Comparison of ENCODE assay signal across 24 mouse cellular contexts in the genomic region with DNA sequence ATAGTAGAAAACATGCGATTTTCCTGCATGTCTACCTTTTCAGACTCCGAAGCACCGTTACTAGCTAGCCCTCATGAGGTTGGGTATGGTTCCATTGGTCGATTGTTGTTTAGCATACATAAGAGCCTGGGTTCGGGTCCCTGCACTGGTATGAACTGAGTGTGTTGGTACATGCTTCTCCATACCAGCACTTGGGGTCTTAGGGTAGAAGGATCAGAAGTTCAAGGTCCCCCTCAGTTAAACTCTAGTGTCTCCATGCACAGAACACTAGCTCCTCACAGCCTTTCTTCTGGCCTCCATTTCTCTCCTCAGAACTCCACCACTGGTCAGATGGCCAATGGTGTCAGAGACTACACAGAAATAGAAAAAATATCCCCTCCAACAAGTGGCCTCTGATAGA.
A peak's percentile ranks its signal among the peaks of the same experiment; 100 is the strongest.
DNase-seq lines count a peak whose midpoint lies in the region; ATAC-seq lines count a peak whose summit lies in the region.
"Had no signal": no experiment of that assay in that cellular context is flagged by ENCODE, and none has a peak within 500 bp of the region (broad histone marks: within the 10 kb centered on the region; RNA-seq: fewer than 3 reads in every experiment).

No protein-coding gene starts in this region.

- H3K27ac ChIP-seq in forebrain, embryonic 12.5 days, result peak overlapping the region; percentile 1; the same call in 1 of the 2 replicates
- no peak overlapping the region for H3K27ac ChIP-seq in forebrain, embryonic 11.5 days (ENCODE audit: low read depth, low read length)
- peak overlapping the region; percentile 35 for H3K27ac ChIP-seq in midbrain, embryonic 16.5 days (ENCODE audit: low read length)
- no peak overlapping the region for H3K27ac ChIP-seq in midbrain, embryonic 13.5 days
- H3K27ac ChIP-seq: embryonic facial prominence, embryonic 10.5 days; embryonic facial prominence, embryonic 12.5 days; forebrain, embryonic 13.5 days had no signal

- intact Hi-C loops in heart, postnatal 14 days (cut with DNase I), result no loop called here

- H3K9me3 ChIP-seq in forebrain, embryonic 12.5 days, result no peaks in the 10 kb centered on the region
- H3K9me3 ChIP-seq in forebrain, embryonic 11.5 days (ENCODE audit: control insufficient read depth, low read length), result no peaks in the 10 kb centered on the region
- H3K9me3 ChIP-seq in midbrain, embryonic 16.5 days (replicated peaks; ENCODE audit: control insufficient read depth, low read length, poor library complexity, severe bottlenecking), result no peaks in the 10 kb centered on the region
- H3K9me3 ChIP-seq in midbrain, embryonic 13.5 days, result no peaks in the 10 kb centered on the region
- H3K9me3 ChIP-seq: embryonic facial prominence, embryonic 10.5 days; embryonic facial prominence, embryonic 12.5 days; forebrain, embryonic 13.5 days; G1E had no signal

- H3K4me3 ChIP-seq in forebrain, embryonic 12.5 days (replicated peaks), result no peak overlapping the region
- no peak overlapping the region for H3K4me3 ChIP-seq in forebrain, embryonic 11.5 days (ENCODE audit: low read depth, low read length)
- H3K4me3 ChIP-seq in midbrain, embryonic 16.5 days (ENCODE audit: low read depth, low read length), result no peak overlapping the region
- no peak overlapping the region for H3K4me3 ChIP-seq in midbrain, embryonic 13.5 days (replicated peaks)
- H3K4me3 ChIP-seq: embryonic facial prominence, embryonic 10.5 days; embryonic facial prominence, embryonic 12.5 days; forebrain, embryonic 13.5 days had no signal

- no peak overlapping the region for H3K9ac ChIP-seq in forebrain, embryonic 12.5 days
- H3K9ac ChIP-seq in forebrain, embryonic 11.5 days (ENCODE audit: low read length), result no peak overlapping the region
- H3K9ac ChIP-seq in midbrain, embryonic 16.5 days (ENCODE audit: low read depth, low read length), result no peak overlapping the region
- no peak overlapping the region for H3K9ac ChIP-seq in midbrain, embryonic 13.5 days (replicated peaks)
- H3K9ac ChIP-seq: embryonic facial prominence, embryonic 12.5 days; forebrain, embryonic 13.5 days; forebrain, postnatal 0 days had no signal

- H3K4me1 ChIP-seq in forebrain, embryonic 12.5 days, result peaks cover 11% of the 10 kb centered on the region
- no peaks in the 10 kb centered on the region for H3K4me1 ChIP-seq in forebrain, embryonic 11.5 days (replicated peaks; ENCODE audit: control insufficient read depth, insufficient read depth, low read length)
- H3K4me1 ChIP-seq in midbrain, embryonic 16.5 days (ENCODE audit: control insufficient read depth, insufficient read depth, low read length), result peaks cover 26% of the 10 kb centered on the region
- H3K4me1 ChIP-seq in midbrain, embryonic 13.5 days (replicated peaks), result peaks cover 21% of the 10 kb centered on the region
- H3K4me1 ChIP-seq: embryonic facial prominence, embryonic 12.5 days had no signal

- WGBS in forebrain, embryonic 12.5 days, result 92% methylated on average over 5 of the region's 5 CpGs
- WGBS in forebrain, embryonic 11.5 days, result 94% methylated on average over 5 of the region's 5 CpGs
- WGBS in midbrain, embryonic 16.5 days, result 93% methylated on average over 5 of the region's 5 CpGs
- 91% methylated on average over 5 of the region's 5 CpGs for WGBS in midbrain, embryonic 13.5 days

- no peaks in the 10 kb centered on the region for H3K27me3 ChIP-seq in forebrain, embryonic 12.5 days
- no peaks in the 10 kb centered on the region for H3K27me3 ChIP-seq in forebrain, embryonic 11.5 days (ENCODE audit: control insufficient read depth, insufficient read depth, low read length)
- H3K27me3 ChIP-seq in midbrain, embryonic 16.5 days (ENCODE audit: control insufficient read depth, insufficient read depth, low read depth, low read length), result no peaks in the 10 kb centered on the region
- no peaks in the 10 kb centered on the region for H3K27me3 ChIP-seq in midbrain, embryonic 13.5 days
- H3K27me3 ChIP-seq: CH12.LX; embryonic facial prominence, embryonic 12.5 days; forebrain, embryonic 13.5 days; Patski had no signal

- no peak overlapping the region for H3K4me2 ChIP-seq in forebrain, embryonic 12.5 days
- H3K4me2 ChIP-seq in forebrain, embryonic 11.5 days (ENCODE audit: low read depth, low read length, severe bottlenecking), result no peak overlapping the region
- H3K4me2 ChIP-seq in midbrain, embryonic 16.5 days (ENCODE audit: low read length), result no peak overlapping the region
- no peak overlapping the region for H3K4me2 ChIP-seq in midbrain, embryonic 13.5 days (replicated peaks)
- H3K4me2 ChIP-seq: embryonic facial prominence, embryonic 12.5 days; forebrain, embryonic 13.5 days had no signal

- no peak for ATAC-seq in forebrain, embryonic 12.5 days (ENCODE audit: low FRiP score)
- no peak for ATAC-seq in forebrain, embryonic 11.5 days (replicated peaks; ENCODE audit: low FRiP score)
- ATAC-seq in midbrain, embryonic 16.5 days, result no peak
- ATAC-seq in midbrain, embryonic 13.5 days, result no peak
- ATAC-seq: activated CD4-positive, CD25-positive, alpha-beta regulatory T cell, adult 4 months; CD4-positive, CD25-positive, alpha-beta regulatory T cell, adult 4 months; Patski had no signal

- DNase-seq in forebrain, embryonic 11.5 days (ENCODE audit: low spot score), result no peak
- DNase-seq in heart, adult 11 months, result peak; percentile 64
- no peak for DNase-seq in heart, postnatal 14 days
- DNase-seq: adrenal gland, adult 8-10 months; adrenal gland, postnatal 14 days; adrenal gland, postnatal 36 days; B cell, adult 2 months; cerebellum, adult 11-12 months; cerebellum, adult 2 months; cerebellum, adult 9-10 months; cerebellum, postnatal 10 days; cerebellum, postnatal 25 days; forebrain, postnatal 0 days had no signal

- H3K36me3 ChIP-seq in forebrain, embryonic 12.5 days (replicated peaks), result no peaks in the 10 kb centered on the region
- H3K36me3 ChIP-seq in forebrain, embryonic 11.5 days (ENCODE audit: control insufficient read depth, insufficient read depth, low read length), result no peaks in the 10 kb centered on the region
- no peaks in the 10 kb centered on the region for H3K36me3 ChIP-seq in midbrain, embryonic 16.5 days (ENCODE audit: control insufficient read depth, insufficient read depth, low read length)
- H3K36me3 ChIP-seq in midbrain, embryonic 13.5 days, result no peaks in the 10 kb centered on the region
- H3K36me3 ChIP-seq: embryonic facial prominence, embryonic 10.5 days; embryonic facial prominence, embryonic 12.5 days; G1E had no signal

Comparison
In these comparisons a context has a peak if more than half of its experiments do, and no peak if none do; other contexts are left out.
1. H3K27ac ChIP-seq: peak in forebrain, embryonic 12.5 days (single experiment) and midbrain, embryonic 16.5 days (single experiment); none in forebrain, embryonic 11.5 days (single experiment) and midbrain, embryonic 13.5 days (single experiment).